Comparison of ENCODE assay signal across 41 mouse cellular contexts in genomic region chr9:35567995-35568394, GRCm38 (mm10). TPM values are rescaled to one million over a fixed set of nuclear protein-coding genes. Genes with fewer than 3 reads are reported as not detected.
DNase-seq lines count a peak whose midpoint lies in the region; ATAC-seq and TF ChIP-seq lines count a peak whose summit lies in the region.
"Had no signal": no experiment of that assay in that cellular context is flagged by ENCODE, and none has a peak within 500 bp of the region (broad histone marks: within the 10 kb centered on the region; RNA-seq: fewer than 3 reads in every experiment).

No protein-coding gene starts in this region.

- no peak overlapping the region for H3K9ac ChIP-seq in forebrain, embryonic 15.5 days (replicated peaks)
- no peak overlapping the region for H3K9ac ChIP-seq in intestine, embryonic 14.5 days (ENCODE audit: low read length)
- H3K9ac ChIP-seq in intestine, postnatal 0 days (ENCODE audit: low read depth, low read length): no peak overlapping the region
- H3K9ac ChIP-seq: embryonic facial prominence, embryonic 12.5 days; heart, embryonic 15.5 days; hindbrain, embryonic 14.5 days; kidney, embryonic 15.5 days; limb, embryonic 13.5 days; midbrain, embryonic 15.5 days; neural tube, embryonic 12.5 days had no signal

- peaks cover 23% of the 10 kb centered on the region for H3K4me1 ChIP-seq in forebrain, embryonic 10.5 days
- peaks cover 21% of the 10 kb centered on the region for H3K4me1 ChIP-seq in forebrain, embryonic 15.5 days
- peaks cover 7% of the 10 kb centered on the region for H3K4me1 ChIP-seq in intestine, embryonic 14.5 days (replicated peaks; ENCODE audit: control insufficient read depth, insufficient read depth, low read length)
- no peaks in the 10 kb centered on the region for H3K4me1 ChIP-seq in intestine, postnatal 0 days (replicated peaks; ENCODE audit: control insufficient read depth, insufficient read depth, low read length)
- H3K4me1 ChIP-seq in testis, adult 2 months (ENCODE audit: control insufficient read depth, insufficient read depth, low read length): no peaks in the 10 kb centered on the region

- ATAC-seq in forebrain, embryonic 15.5 days (replicated peaks): no peak
- no peak for ATAC-seq in intestine, embryonic 14.5 days (replicated peaks; ENCODE audit: low FRiP score, low TSS enrichment, low read depth)
- ATAC-seq in intestine, postnatal 0 days: no peak
- ATAC-seq: forebrain, embryonic 14.5 days; lung, postnatal 0 days; midbrain, embryonic 15.5 days; Patski had no signal

- peak overlapping the region; percentile 83; the same call in 1 of the 2 replicates for H3K4me3 ChIP-seq in forebrain, embryonic 10.5 days
- no peak overlapping the region for H3K4me3 ChIP-seq in forebrain, embryonic 15.5 days
- H3K4me3 ChIP-seq in intestine, embryonic 14.5 days (ENCODE audit: low read depth, low read length): no peak overlapping the region
- no peak overlapping the region for H3K4me3 ChIP-seq in intestine, postnatal 0 days (ENCODE audit: low read depth, low read length)
- H3K4me3 ChIP-seq in testis, adult 2 months (ENCODE audit: control insufficient read depth, low read depth, low read length): peak overlapping the region; percentile 63
- H3K4me3 ChIP-seq: embryonic facial prominence, embryonic 12.5 days; heart, adult 2 months; heart, embryonic 15.5 days; kidney, embryonic 15.5 days; left cerebral cortex, adult 2 months; limb, embryonic 13.5 days; megakaryocyte, embryonic 14.5 days; midbrain, embryonic 15.5 days; neural tube, embryonic 12.5 days had no signal

- no peak for DNase-seq in forebrain, embryonic 10.5 days (ENCODE audit: extremely low spot score, low spot score)
- peak; percentile 33 for DNase-seq in intestine, embryonic 14.5 days (ENCODE audit: low spot score)
- no peak for DNase-seq in testis, postnatal 14 days (ENCODE audit: low spot score)
- DNase-seq in adrenal gland, postnatal 25 days: no peak
- DNase-seq: adrenal gland, postnatal 10 days; cerebellum, adult 11 months; cerebellum, adult 9-10 months; cerebellum, postnatal 36 days; gastrocnemius, postnatal 36 days; heart, adult 2 months; heart, postnatal 36 days; kidney, adult 18-20 months; kidney, postnatal 25 days; lung, adult 18-20 months; lung, postnatal 4 days; right cerebral cortex, adult 18-20 months; spleen, adult 18-20 months; thymus, adult 2 months; thymus, postnatal 4 days had no signal

- TF ChIP-seq POLR2A in testis, adult 2 months (IDR thresholded peaks at IDR 0.05; ENCODE audit: control insufficient read depth, low read depth, low read length): no peak

- no peaks in the 10 kb centered on the region for H3K9me3 ChIP-seq in forebrain, embryonic 10.5 days
- no peaks in the 10 kb centered on the region for H3K9me3 ChIP-seq in forebrain, embryonic 15.5 days
- no peaks in the 10 kb centered on the region for H3K9me3 ChIP-seq in intestine, embryonic 14.5 days (ENCODE audit: control insufficient read depth, low read length)
- H3K9me3 ChIP-seq in intestine, postnatal 0 days (ENCODE audit: control insufficient read depth): no peaks in the 10 kb centered on the region
- H3K9me3 ChIP-seq: embryonic facial prominence, embryonic 12.5 days; heart, embryonic 15.5 days; kidney, embryonic 15.5 days; limb, embryonic 13.5 days; megakaryocyte, embryonic 14.5 days; midbrain, embryonic 15.5 days; neural tube, embryonic 12.5 days had no signal

- H3K27me3 ChIP-seq in forebrain, embryonic 10.5 days (ENCODE audit: poor library complexity, severe bottlenecking): no peaks in the 10 kb centered on the region
- H3K27me3 ChIP-seq in forebrain, embryonic 15.5 days: no peaks in the 10 kb centered on the region
- no peaks in the 10 kb centered on the region for H3K27me3 ChIP-seq in intestine, embryonic 14.5 days (replicated peaks; ENCODE audit: control insufficient read depth, insufficient read depth, low read length)
- no peaks in the 10 kb centered on the region for H3K27me3 ChIP-seq in intestine, postnatal 0 days (replicated peaks; ENCODE audit: control insufficient read depth, insufficient read depth, low read length)
- no peaks in the 10 kb centered on the region for H3K27me3 ChIP-seq in testis, adult 2 months (ENCODE audit: control insufficient read depth, insufficient read depth, low read length)
- H3K27me3 ChIP-seq: embryonic facial prominence, embryonic 12.5 days; heart, embryonic 15.5 days; midbrain, embryonic 15.5 days; neural tube, embryonic 12.5 days; Patski had no signal

- no peak overlapping the region for H3K27ac ChIP-seq in forebrain, embryonic 10.5 days
- H3K27ac ChIP-seq in forebrain, embryonic 15.5 days (replicated peaks): no peak overlapping the region
- H3K27ac ChIP-seq in intestine, embryonic 14.5 days (ENCODE audit: low read depth): no peak overlapping the region
- H3K27ac ChIP-seq in intestine, postnatal 0 days (ENCODE audit: low read depth, low read length): no peak overlapping the region
- H3K27ac ChIP-seq in testis, adult 2 months (ENCODE audit: control insufficient read depth, insufficient read depth, low read depth, low read length): no peak overlapping the region
- H3K27ac ChIP-seq: embryonic facial prominence, embryonic 12.5 days; heart, adult 2 months; heart, embryonic 15.5 days; hindbrain, embryonic 14.5 days; kidney, embryonic 15.5 days; left cerebral cortex, adult 2 months; limb, embryonic 13.5 days; midbrain, embryonic 15.5 days; neural tube, embryonic 12.5 days had no signal

- no peak overlapping the region for H3K4me2 ChIP-seq in forebrain, embryonic 15.5 days (replicated peaks)
- no peak overlapping the region for H3K4me2 ChIP-seq in intestine, embryonic 14.5 days (ENCODE audit: low read length)
- H3K4me2 ChIP-seq in intestine, postnatal 0 days (replicated peaks; ENCODE audit: low read depth): no peak overlapping the region
- H3K4me2 ChIP-seq: embryonic facial prominence, embryonic 12.5 days; kidney, embryonic 15.5 days; limb, embryonic 13.5 days had no signal

- H3K36me3 ChIP-seq in forebrain, embryonic 10.5 days (replicated peaks): peaks cover 52% of the 10 kb centered on the region
- H3K36me3 ChIP-seq in forebrain, embryonic 15.5 days: peaks cover 32% of the 10 kb centered on the region
- peaks cover 43% of the 10 kb centered on the region for H3K36me3 ChIP-seq in intestine, embryonic 14.5 days (ENCODE audit: control insufficient read depth, insufficient read depth, low read length)
- peaks cover 12% of the 10 kb centered on the region; the same call in 1 of the 2 replicates for H3K36me3 ChIP-seq in intestine, postnatal 0 days (ENCODE audit: control insufficient read depth, insufficient read depth)
- no peaks in the 10 kb centered on the region; the same call in 1 of the 2 replicates for H3K36me3 ChIP-seq in testis, adult 2 months (ENCODE audit: control insufficient read depth, insufficient read depth, low read length)

- no peak for TF ChIP-seq CTCF in intestine, postnatal 0 days (IDR thresholded peaks at IDR 0.05; ENCODE audit: low read depth)
- TF ChIP-seq CTCF in testis, adult 2 months (IDR thresholded peaks at IDR 0.05; ENCODE audit: control insufficient read depth, insufficient read depth, insufficient replicate concordance, low read depth, low read length): no peak

- 82% methylated on average over 3 of the region's 3 CpGs for whole genome bisulfite sequencing in forebrain, embryonic 10.5 days
- 87% methylated on average over 3 of the region's 3 CpGs for WGBS in forebrain, embryonic 15.5 days
- 91% methylated on average over 3 of the region's 3 CpGs for WGBS in intestine, embryonic 14.5 days
- 86% methylated on average over 3 of the region's 3 CpGs for WGBS in intestine, postnatal 0 days

RNA-seq across cellular contexts. Expression of gene Pate2, which starts 2.1 kb away (rescaled TPM):
- 2.0 and 2.5 TPM in 2 replicates for polyA plus RNA-seq in forebrain, embryonic 10.5 days (2016; fragmentation: Nextera tagmentation; extraction: Ambion mirVana)
- polyA plus RNA-seq in forebrain, embryonic 15.5 days (2015; fragmentation: Nextera tagmentation; extraction: Ambion mirVana): 1.1 and 1.6 TPM in 2 replicates
- 0.31 and 0.43 TPM in 2 replicates for polyA plus RNA-seq in intestine, embryonic 14.5 days (2014; fragmentation: Nextera tagmentation; extraction: Ambion mirVana)
- 0.27 and 0.31 TPM in 2 replicates for polyA plus RNA-seq in intestine, postnatal 0 days (2015; fragmentation: Nextera tagmentation; extraction: Ambion mirVana)
- 1.1 and 2.3 TPM in 2 replicates for polyA plus RNA-seq in testis, adult 2 months (2012; rRNA removed)
- total RNA-seq in adrenal gland, postnatal 25 days (2021): 0.52 TPM in 1 of 2 replicates, not detected in the other
- total RNA-seq: gastrocnemius, adult 18-20 months; gastrocnemius, postnatal 36 days; heart, adult 2 months; heart, postnatal 36 days had no signal

RNA-seq across cellular contexts. Expression of gene Hyls1, which starts 2.2 kb away (rescaled TPM):
- polyA plus RNA-seq in forebrain, embryonic 10.5 days (2016; fragmentation: Nextera tagmentation; extraction: Ambion mirVana): 28.0 and 28.6 TPM in 2 replicates
- 23.6 and 26.8 TPM in 2 replicates for polyA plus RNA-seq in forebrain, embryonic 15.5 days (2015; fragmentation: Nextera tagmentation; extraction: Ambion mirVana)
- polyA plus RNA-seq in intestine, embryonic 14.5 days (2014; fragmentation: Nextera tagmentation; extraction: Ambion mirVana): 14.4 and 14.6 TPM in 2 replicates
- 4.2 and 4.9 TPM in 2 replicates for polyA plus RNA-seq in intestine, postnatal 0 days (2015; fragmentation: Nextera tagmentation; extraction: Ambion mirVana)
- 39.7 and 41.8 TPM in 2 replicates for polyA plus RNA-seq in testis, adult 2 months (2012; rRNA removed)
- total RNA-seq in adrenal gland, postnatal 25 days (2021): 4.5 and 5.4 TPM in 2 replicates

RNA-seq across cellular contexts. Expression of gene Pus3, which starts 9.6 kb away (rescaled TPM):
- polyA plus RNA-seq in forebrain, embryonic 10.5 days (2016; fragmentation: Nextera tagmentation; extraction: Ambion mirVana): 20.4 and 22.9 TPM in 2 replicates
- 18.8 TPM in 2 replicates for polyA plus RNA-seq in forebrain, embryonic 15.5 days (2015; fragmentation: Nextera tagmentation; extraction: Ambion mirVana)
- 21.7 and 23.9 TPM in 2 replicates for polyA plus RNA-seq in intestine, embryonic 14.5 days (2014; fragmentation: Nextera tagmentation; extraction: Ambion mirVana)
- polyA plus RNA-seq in intestine, postnatal 0 days (2015; fragmentation: Nextera tagmentation; extraction: Ambion mirVana): 6.5 and 6.6 TPM in 2 replicates
- polyA plus RNA-seq in testis, adult 2 months (2012; rRNA removed): 2.8 and 3.5 TPM in 2 replicates
- total RNA-seq in adrenal gland, postnatal 25 days (2021): 12.8 and 13.5 TPM in 2 replicates

RNA-seq across cellular contexts. Expression of gene Ddx25, which starts 9.7 kb away (rescaled TPM):
- polyA plus RNA-seq in forebrain, embryonic 10.5 days (2016; fragmentation: Nextera tagmentation; extraction: Ambion mirVana): 7.8 and 7.9 TPM in 2 replicates
- polyA plus RNA-seq in forebrain, embryonic 15.5 days (2015; fragmentation: Nextera tagmentation; extraction: Ambion mirVana): 19.6 and 20.1 TPM in 2 replicates
- 2.1 and 3.1 TPM in 2 replicates for polyA plus RNA-seq in intestine, embryonic 14.5 days (2014; fragmentation: Nextera tagmentation; extraction: Ambion mirVana)
- polyA plus RNA-seq in intestine, postnatal 0 days (2015; fragmentation: Nextera tagmentation; extraction: Ambion mirVana): 0.27 and 0.50 TPM in 2 replicates
- 63.9 and 71.2 TPM in 2 replicates for polyA plus RNA-seq in testis, adult 2 months (2012; rRNA removed)
- 0.52 and 0.73 TPM in 2 replicates for total RNA-seq in adrenal gland, postnatal 25 days (2021)
- total RNA-seq: gastrocnemius, adult 18-20 months; gastrocnemius, postnatal 36 days; heart, adult 2 months; heart, postnatal 36 days had no signal

RNA-seq across cellular contexts. Expression of gene Pate4, which starts 43.7 kb away (rescaled TPM):
- not detected in 2 replicates for polyA plus RNA-seq in forebrain, embryonic 10.5 days (2016; fragmentation: Nextera tagmentation; extraction: Ambion mirVana)
- polyA plus RNA-seq in forebrain, embryonic 15.5 days (2015; fragmentation: Nextera tagmentation; extraction: Ambion mirVana): not detected in 2 replicates
- polyA plus RNA-seq in intestine, embryonic 14.5 days (2014; fragmentation: Nextera tagmentation; extraction: Ambion mirVana): not detected in 2 replicates
- not detected in 2 replicates for polyA plus RNA-seq in intestine, postnatal 0 days (2015; fragmentation: Nextera tagmentation; extraction: Ambion mirVana)
- 0.10 TPM in 1 of 2 replicates, not detected in the other for polyA plus RNA-seq in testis, adult 2 months (2012; rRNA removed)
- not detected in 2 replicates for total RNA-seq in adrenal gland, postnatal 25 days (2021)
- total RNA-seq: adrenal gland, postnatal 10 days; gastrocnemius, adult 18-20 months; gastrocnemius, postnatal 36 days; heart, adult 2 months; heart, postnatal 36 days; layer of hippocampus, adult 18-20 months; layer of hippocampus, postnatal 10 days; left cerebral cortex, adult 2 months; left cerebral cortex, postnatal 25 days; MEL had no signal
- polyA plus RNA-seq: embryonic facial prominence, embryonic 12.5 days; forebrain, embryonic 14.5 days; frontal cortex, adult 2 months; heart, adult 2 months; heart, embryonic 15.5 days; hindbrain, embryonic 14.5 days; kidney, embryonic 15.5 days; limb, embryonic 13.5 days; lung, postnatal 0 days; midbrain, embryonic 15.5 days; neural tube, embryonic 12.5 days; Patski; stomach, embryonic 16.5 days; thymus, adult 2 months had no signal

Comparison
In these comparisons a context has a peak if more than half of its experiments do, and no peak if none do; other contexts are left out.
1. H3K4me3 ChIP-seq: peak in forebrain, embryonic 10.5 days (single experiment) and testis, adult 2 months (single experiment); none in forebrain, embryonic 15.5 days (single experiment), intestine, embryonic 14.5 days (single experiment) and intestine, postnatal 0 days (single experiment).